Mouse (Mus musculus) stomach, embryonic 15.5 days (tissue): ENCODE results near the gene Hpca. TPM values are rescaled to one million over a fixed set of nuclear protein-coding genes. Genes with fewer than 3 reads are reported as not detected.

ENCODE experiments used
- ATAC-seq: fragments of 200-750 bp; cut with Nextera tagmentation; 2 replicates; pipeline ENCODE4 v1.8.0; 2017; ENCODE audit warnings: low read depth, moderate number of reproducible peaks, moderate TSS enrichment; ENCODE audit not compliant: insufficient read depth, low FRiP score
- H3K27ac ChIP-seq: fragments of 300-500 bp; sonication (generic); 2 replicates; pipeline ENCODE4 v1.5.1; 2015; ENCODE audit warnings: mild to moderate bottlenecking, inconsistent platforms
- H3K27me3 ChIP-seq: fragments of 300-500 bp; sonication (generic); replicated peaks from 2 replicates; pipeline ENCODE4 v1.6.1; 2015; ENCODE audit warnings: inconsistent platforms
- H3K36me3 ChIP-seq: fragments of 300-500 bp; sonication (generic); 2 replicates; pipeline ENCODE4 v1.6.1; 2015; ENCODE audit warnings: inconsistent platforms
- H3K4me1 ChIP-seq: fragments of 300-500 bp; sonication (generic); 2 replicates; pipeline ENCODE4 v1.6.1; 2015; ENCODE audit warnings: inconsistent platforms
- H3K4me2 ChIP-seq: fragments of 300-500 bp; sonication (generic); 2 replicates; pipeline ENCODE4 v1.6.1; 2015; ENCODE audit warnings: mild to moderate bottlenecking, inconsistent platforms
- H3K4me3 ChIP-seq: fragments of 300-500 bp; sonication (generic); replicated peaks from 2 replicates; pipeline ENCODE4 v1.5.1; 2015; ENCODE audit warnings: inconsistent platforms
- H3K9ac ChIP-seq: fragments of 300-500 bp; sonication (generic); 2 replicates; pipeline ENCODE4 v1.6.1; 2015; ENCODE audit warnings: inconsistent platforms
- H3K9me3 ChIP-seq: fragments of 300-500 bp; sonication (generic); 2 replicates; pipeline ENCODE4 v1.6.1; 2016; ENCODE audit warnings: inconsistent platforms
- WGBS: fragments of 180-500 bp; shearing (Covaris S2); methylation state at CpG from one replicate; pipeline ENCODE4 v1.1.7; 2015; 5-methylcytosine and 5-hydroxymethylcytosine counted together
- polyA plus RNA-seq: library from polyadenylated mRNA; unstranded; fragments of >200 nt; fragmentation: Nextera tagmentation; extraction: Ambion mirVana; gene quantifications from 2 replicates; pipeline ENCODE4 v1.2.1, GENCODE M21; 2015

The Hpca gene
- 2.4 and 2.7 TPM in 2 replicates for polyA plus RNA-seq

- no peak for ATAC-seq
- H3K9ac ChIP-seq, result no peak within 1 kb of the TSS
- WGBS, result 1% methylated on average over 17 of the region's 17 CpGs
Measured at GRCm38 (mm10) chr4:129121569-129122086, at the start of gene Hpca. TSS of gene Hpca (minus strand) at chr4:129122036.

GRCm38 (mm10) chr4:129161581-129162255 is 39.9 kb upstream of the Hpca start:
- Histone ChIP-seq H3K4me1 (no peaks in the 10 kb centered on the region; the same call in 1 of the 2 replicates), H3K4me3 (no peak overlapping the region), H3K27me3 (no peaks in the 10 kb centered on the region), H3K9ac (no peak overlapping the region), H3K9me3 (no peaks in the 10 kb centered on the region), H3K27ac (no peak overlapping the region), H3K36me3 (0 out of 2 replicates have a peak, but pooled peaks cover 8% of the 10 kb centered on the region), H3K4me2 (no peak overlapping the region)
- 82% methylated on average over 4 of the region's 4 CpGs for WGBS
- ATAC-seq, result no peak

More at GRCm38 (mm10) chr4:129121569-129122086, at the start of gene Hpca:
- Histone ChIP-seq H3K9me3 (no peaks in the 10 kb centered on the region), H3K4me1 (peaks cover 30% of the 10 kb centered on the region), H3K4me3 (peak within 1 kb of the TSS; percentile 44), H3K36me3 (no peaks in the 10 kb centered on the region), H3K27me3 (peaks cover 34% of the 10 kb centered on the region), H3K27ac (no peak within 1 kb of the TSS), H3K4me2 (peak within 1 kb of the TSS; percentile 93)

GRCm38 (mm10) chr4:129161076-129161475 is 39.2 kb upstream of the Hpca start:
- H3K9me3 ChIP-seq, result no peaks in the 10 kb centered on the region
- 90% methylated on average over 1 of the region's 1 CpGs for WGBS
- H3K27me3 ChIP-seq, result no peaks in the 10 kb centered on the region
- H3K27ac ChIP-seq, result no peak overlapping the region
- 0 out of 2 replicates have a peak, but pooled peaks cover 8% of the 10 kb centered on the region for H3K36me3 ChIP-seq
- H3K4me2 ChIP-seq, result no peak overlapping the region
- no peak overlapping the region for H3K9ac ChIP-seq
- no peak for ATAC-seq
- no peaks in the 10 kb centered on the region; the same call in 1 of the 2 replicates for H3K4me1 ChIP-seq
- no peak overlapping the region for H3K4me3 ChIP-seq

GRCm38 (mm10) chr4:129158549-129158948 is 36.7 kb upstream of the Hpca start:
- H3K36me3 ChIP-seq, result peaks cover 12% of the 10 kb centered on the region; the same call in 1 of the 2 replicates
- ATAC-seq, result no peak
- WGBS, result 45% methylated on average over 3 of the region's 3 CpGs
- H3K27me3 ChIP-seq, result no peaks in the 10 kb centered on the region
- no peak overlapping the region for H3K4me3 ChIP-seq
- no peaks in the 10 kb centered on the region; the same call in 1 of the 2 replicates for H3K4me1 ChIP-seq
- no peak overlapping the region for H3K4me2 ChIP-seq
- H3K9me3 ChIP-seq, result no peaks in the 10 kb centered on the region
- no peak overlapping the region for H3K9ac ChIP-seq
- no peak overlapping the region for H3K27ac ChIP-seq

- Histone ChIP-seq H3K4me2 (no peak overlapping the region), H3K9me3 (no peaks in the 10 kb centered on the region), H3K27me3 (no peaks in the 10 kb centered on the region), H3K4me1 (no peaks in the 10 kb centered on the region; the same call in 1 of the 2 replicates), H3K27ac (no peak overlapping the region), H3K36me3 (peaks cover 15% of the 10 kb centered on the region; the same call in 1 of the 2 replicates), H3K9ac (no peak overlapping the region), H3K4me3 (no peak overlapping the region)
- no peak for ATAC-seq
- WGBS, result 61% methylated on average over 5 of the region's 5 CpGs
Measured at GRCm38 (mm10) chr4:129157541-129157940, 35.7 kb upstream of the Hpca start.

- Histone ChIP-seq H3K27ac (no peak overlapping the region), H3K4me3 (no peak overlapping the region), H3K27me3 (no peaks in the 10 kb centered on the region), H3K4me1 (0 out of 2 replicates have a peak, but pooled peaks cover 3% of the 10 kb centered on the region), H3K36me3 (peaks cover 27% of the 10 kb centered on the region; the same call in 1 of the 2 replicates), H3K9ac (no peak overlapping the region), H3K9me3 (no peaks in the 10 kb centered on the region), H3K4me2 (no peak overlapping the region)
- WGBS, result 69% methylated on average over 4 of the region's 4 CpGs
- ATAC-seq, result no peak
Measured at GRCm38 (mm10) chr4:129151276-129151811, 29.5 kb upstream of the Hpca start.

GRCm38 (mm10) chr4:129149321-129149720 is 27.5 kb upstream of the Hpca start:
- WGBS, result 81% methylated on average over 1 of the region's 1 CpGs
- Histone ChIP-seq H3K9ac (no peak overlapping the region), H3K27me3 (no peaks in the 10 kb centered on the region), H3K4me2 (no peak overlapping the region), H3K9me3 (no peaks in the 10 kb centered on the region), H3K27ac (no peak overlapping the region), H3K36me3 (peaks cover 20% of the 10 kb centered on the region; the same call in 1 of the 2 replicates), H3K4me1 (peaks cover 11% of the 10 kb centered on the region; the same call in 1 of the 2 replicates), H3K4me3 (no peak overlapping the region)
- ATAC-seq, result no peak

- peaks cover 17% of the 10 kb centered on the region; the same call in 1 of the 2 replicates for H3K36me3 ChIP-seq
- H3K27ac ChIP-seq, result no peak overlapping the region
- H3K27me3 ChIP-seq, result no peaks in the 10 kb centered on the region
- no peak overlapping the region for H3K4me2 ChIP-seq
- no peak for ATAC-seq
- H3K4me3 ChIP-seq, result no peak overlapping the region
- WGBS, result 71% methylated on average over 13 of the region's 13 CpGs
- no peak overlapping the region for H3K9ac ChIP-seq
- H3K4me1 ChIP-seq, result peaks cover 11% of the 10 kb centered on the region; the same call in 1 of the 2 replicates
- H3K9me3 ChIP-seq, result no peaks in the 10 kb centered on the region
Measured at GRCm38 (mm10) chr4:129147552-129148103, 25.8 kb upstream of the Hpca start.

GRCm38 (mm10) chr4:129146392-129146791 is 24.6 kb upstream of the Hpca start:
- no peak for ATAC-seq
- H3K4me3 ChIP-seq, result no peak overlapping the region

GRCm38 (mm10) chr4:129145943-129146342 is 24.1 kb upstream of the Hpca start:
- Histone ChIP-seq H3K9me3 (no peaks in the 10 kb centered on the region), H3K4me1 (peaks cover 19% of the 10 kb centered on the region; the same call in 1 of the 2 replicates), H3K27me3 (no peaks in the 10 kb centered on the region), H3K27ac (no peak overlapping the region), H3K9ac (no peak overlapping the region), H3K4me2 (no peak overlapping the region), H3K36me3 (peaks cover 8% of the 10 kb centered on the region; the same call in 1 of the 2 replicates), H3K4me3 (no peak overlapping the region)
- 51% methylated on average over 4 of the region's 4 CpGs for WGBS
- ATAC-seq, result no peak

More at GRCm38 (mm10) chr4:129146392-129146791, 24.6 kb upstream of the Hpca start:
- no peak overlapping the region for H3K9ac ChIP-seq
- 29% methylated on average over 2 of the region's 2 CpGs for WGBS
- no peaks in the 10 kb centered on the region for H3K9me3 ChIP-seq
- H3K27ac ChIP-seq, result no peak overlapping the region
- H3K4me2 ChIP-seq, result no peak overlapping the region
- peaks cover 9% of the 10 kb centered on the region; the same call in 1 of the 2 replicates for H3K36me3 ChIP-seq
- peaks cover 19% of the 10 kb centered on the region; the same call in 1 of the 2 replicates for H3K4me1 ChIP-seq
- H3K27me3 ChIP-seq, result no peaks in the 10 kb centered on the region

- 54% methylated on average over 4 of the region's 4 CpGs for WGBS
- Histone ChIP-seq H3K9ac (no peak overlapping the region), H3K27me3 (no peaks in the 10 kb centered on the region), H3K4me3 (no peak overlapping the region), H3K4me2 (no peak overlapping the region), H3K27ac (peak overlapping the region; percentile 55; the same call in 1 of the 2 replicates), H3K36me3 (peaks cover 5% of the 10 kb centered on the region; the same call in 1 of the 2 replicates), H3K9me3 (no peaks in the 10 kb centered on the region), H3K4me1 (peaks cover 19% of the 10 kb centered on the region; the same call in 1 of the 2 replicates)
- ATAC-seq, result no peak
Measured at GRCm38 (mm10) chr4:129145411-129145810, 23.6 kb upstream of the Hpca start.
